Mouse (Mus musculus): ENCODE results near the gene Rad51b.

Gene Rad51b

DNA sequence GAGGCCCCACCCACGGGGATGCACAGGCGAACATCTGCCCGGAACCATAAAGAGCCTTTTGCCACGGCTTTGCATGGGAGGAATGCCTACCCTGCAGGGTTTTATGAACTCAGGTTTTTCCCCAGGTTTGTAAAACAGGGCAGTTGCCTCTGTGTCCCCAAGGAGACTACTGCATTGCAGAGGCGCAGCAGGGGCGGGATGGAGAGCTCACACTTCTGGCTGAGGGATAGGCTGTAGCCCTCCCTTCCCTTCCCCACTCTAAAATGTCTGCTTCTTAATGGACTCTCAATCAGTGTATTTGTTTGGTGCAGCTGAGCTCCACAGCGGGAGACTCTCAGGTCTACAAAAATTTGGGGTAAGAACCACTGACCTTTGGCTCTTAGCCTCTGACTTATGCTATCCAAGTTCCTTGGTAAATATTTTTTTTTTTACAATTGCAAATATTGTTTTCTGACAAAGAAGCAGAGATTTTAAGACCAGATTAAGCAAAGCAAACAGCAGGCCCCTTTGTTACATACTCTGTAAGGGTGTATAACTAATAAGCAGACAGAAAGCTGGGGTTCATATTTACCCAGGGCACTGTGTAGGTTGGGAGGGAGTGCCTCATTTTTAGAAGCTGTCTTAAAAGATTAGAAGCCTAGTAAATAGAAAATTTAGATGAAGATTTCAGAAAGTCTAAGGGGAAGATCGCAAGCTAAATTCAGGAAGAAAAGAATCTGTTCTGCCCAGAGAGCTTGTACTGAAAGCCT, 507.9 kb downstream of the Rad51b start:
- DNase-seq (ENCODE audit: low spot score): no peak

DNA sequence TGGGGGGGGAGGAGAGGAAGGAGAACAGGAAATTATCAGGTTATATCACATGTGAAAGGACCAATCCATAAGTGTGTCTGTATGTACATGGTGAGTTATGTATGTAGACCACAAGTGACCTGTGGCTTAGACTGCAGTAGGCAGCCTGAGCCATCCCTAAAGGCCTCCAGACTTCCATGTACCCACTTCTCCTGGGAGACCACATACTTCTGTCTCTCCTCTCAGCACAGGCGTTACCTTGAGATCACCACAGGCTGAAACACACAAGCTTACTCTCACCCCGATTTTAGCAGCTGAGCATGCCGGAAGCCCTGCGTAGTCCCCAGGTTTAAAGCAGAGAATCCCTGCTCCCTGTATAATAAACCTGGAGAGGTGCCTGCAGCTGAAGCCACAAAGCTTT, 509.9 kb downstream of the Rad51b start:
- DNase-seq (ENCODE audit: low spot score): no peak

GRCm38 (mm10) chr12:79807410-79807847, 510.3 kb downstream of the Rad51b start:
- no peak for DNase-seq (ENCODE audit: low spot score)

- no peak for DNase-seq (ENCODE audit: low spot score)
Observed at GRCm38 (mm10) chr12:79807938-79808401, 510.9 kb downstream of the Rad51b start.

DNA sequence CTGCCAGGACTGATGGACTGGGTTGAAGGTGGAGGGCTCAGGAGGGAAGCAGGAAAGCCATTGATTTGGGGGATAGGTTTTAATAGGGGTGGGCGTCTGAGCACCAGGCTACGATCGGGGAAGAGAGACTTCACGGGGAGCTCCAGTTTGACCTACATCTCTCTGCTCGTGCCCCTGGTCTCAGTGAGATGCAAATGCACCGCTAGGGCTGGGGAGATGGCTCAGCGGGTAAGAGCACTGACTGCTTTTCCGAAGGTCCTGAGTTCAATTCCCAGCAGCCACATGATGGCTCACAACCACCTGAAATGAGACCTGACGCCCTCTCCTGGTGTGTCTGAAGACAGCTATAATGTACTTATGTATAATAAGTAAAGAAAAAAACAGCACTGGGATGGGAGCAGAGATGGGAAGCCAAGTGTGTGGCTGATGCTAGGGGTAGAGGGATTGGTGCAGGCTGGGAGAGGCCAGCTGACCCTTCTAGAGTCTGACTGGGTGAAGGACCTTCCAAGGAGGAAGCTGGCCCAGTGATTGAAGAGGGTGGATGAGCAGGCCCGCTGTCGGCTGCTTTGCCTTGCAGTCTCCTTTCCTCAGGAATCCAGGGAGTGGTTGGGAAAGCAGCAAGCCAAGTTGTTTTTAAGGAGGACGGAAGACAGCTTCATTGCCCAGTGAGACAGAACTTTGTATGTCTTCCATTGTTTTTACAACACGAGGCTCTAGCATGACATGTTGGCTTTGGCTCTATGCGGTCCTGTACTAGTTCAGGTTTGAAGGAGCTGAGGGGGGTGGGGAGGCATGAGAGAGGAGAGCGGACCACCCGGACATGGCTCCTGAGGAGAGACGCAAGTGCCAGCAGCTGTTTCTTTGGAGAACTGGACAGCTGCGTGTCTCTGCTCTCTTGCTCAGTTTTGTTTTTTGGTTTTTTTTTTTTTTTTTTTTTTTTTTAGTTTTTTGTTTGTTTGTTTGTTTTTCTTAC, 511.6 kb downstream of the Rad51b start:
- no peak for DNase-seq (ENCODE audit: low spot score)

DNA sequence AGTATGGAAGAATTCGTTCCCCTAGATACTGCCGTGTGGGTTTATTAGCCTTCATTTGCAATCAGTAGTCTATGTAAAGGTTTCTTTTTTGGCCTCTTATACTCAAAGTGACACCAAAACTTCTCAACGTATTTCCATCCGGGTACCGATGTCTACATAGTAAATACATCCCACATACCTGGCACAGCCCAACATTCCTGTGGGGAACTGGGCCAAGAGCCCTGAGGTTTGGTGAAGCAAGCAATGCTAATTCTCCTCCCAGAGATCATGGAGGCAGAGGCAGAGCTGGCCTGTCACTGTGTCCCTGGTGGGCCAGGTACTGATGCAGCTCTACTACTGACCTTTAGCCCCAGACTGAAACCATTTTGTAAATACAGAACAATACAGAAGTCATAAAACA, 512.4 kb downstream of the Rad51b start:
- DNase-seq (ENCODE audit: low spot score): no peak

GRCm38 (mm10) chr12:79812422-79812821, 515.3 kb downstream of the Rad51b start:
- no peak for DNase-seq (ENCODE audit: low spot score)

DNA sequence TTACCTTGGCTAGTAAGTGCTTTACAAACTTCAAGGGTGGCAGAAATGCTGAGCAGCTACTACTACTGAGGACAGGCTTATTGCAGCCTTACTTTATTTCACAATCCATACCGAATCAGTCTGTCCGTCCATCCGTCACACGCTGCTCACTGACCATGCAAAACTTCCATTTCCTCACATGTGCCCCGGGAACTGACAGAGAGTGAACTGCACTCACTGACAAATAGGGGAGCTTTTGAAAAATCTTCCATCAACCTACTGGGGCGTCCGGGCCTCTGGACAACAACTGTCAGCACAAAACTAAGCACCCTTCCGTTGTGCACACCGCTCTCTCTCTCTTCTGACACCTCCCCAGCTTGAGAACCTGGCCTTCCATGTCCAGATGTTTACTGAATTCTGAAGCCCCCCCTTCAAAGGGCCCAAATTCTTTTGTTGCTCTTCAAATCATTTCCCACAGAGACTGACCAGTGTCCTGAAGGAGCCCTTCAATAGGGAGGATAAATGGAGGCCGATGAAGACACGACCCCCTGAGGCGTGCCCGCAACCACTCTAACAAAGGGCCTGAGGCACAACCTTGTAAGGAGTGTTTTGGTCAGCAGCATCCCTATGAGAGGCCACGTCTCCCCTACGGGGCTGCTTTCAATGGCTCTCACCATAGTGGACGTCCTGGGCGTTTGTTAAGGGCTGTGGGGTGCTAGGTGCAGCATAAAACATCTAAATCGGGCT, 515.9 kb downstream of the Rad51b start:
- no peak for DNase-seq (ENCODE audit: low spot score)

DNA sequence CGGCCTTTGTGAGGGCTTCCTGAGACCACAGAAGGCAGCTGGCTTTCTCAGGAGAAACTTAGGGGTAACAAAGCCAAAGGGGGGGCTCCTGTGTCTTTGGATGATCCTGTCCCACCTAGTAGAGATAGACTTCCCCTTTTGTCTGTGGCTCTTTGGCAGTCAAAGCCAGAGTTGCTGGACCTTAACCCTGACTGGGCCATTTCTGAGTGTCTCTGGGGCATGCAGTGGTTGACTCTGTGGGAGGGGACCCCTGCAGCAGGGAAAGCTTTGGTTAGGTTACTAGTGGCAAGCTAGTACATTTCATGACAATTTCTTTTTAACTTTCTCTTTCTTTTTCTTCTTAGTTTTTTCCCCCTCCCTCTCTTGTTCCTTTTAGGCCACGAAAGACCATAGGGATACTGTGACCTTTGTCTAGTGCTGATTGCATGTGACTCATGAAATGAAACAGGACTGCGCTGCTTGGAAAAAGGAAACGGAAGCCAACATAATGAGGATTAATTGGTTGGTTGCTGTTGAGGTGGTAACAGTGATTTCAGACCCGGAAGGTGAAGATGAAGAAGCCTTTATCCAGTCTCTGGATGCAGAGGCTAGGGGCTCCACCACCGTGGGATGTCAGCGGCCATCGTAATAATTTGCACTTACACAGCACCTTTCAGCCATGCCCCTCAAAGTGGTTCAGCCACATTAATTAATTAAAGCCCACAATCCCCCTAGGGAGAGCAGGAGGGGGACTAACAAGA, 516.7 kb downstream of the Rad51b start:
- DNase-seq (ENCODE audit: low spot score): no peak

- no peak for DNase-seq (ENCODE audit: low spot score)
Observed at GRCm38 (mm10) chr12:79814312-79815091, 517.4 kb downstream of the Rad51b start.

DNA sequence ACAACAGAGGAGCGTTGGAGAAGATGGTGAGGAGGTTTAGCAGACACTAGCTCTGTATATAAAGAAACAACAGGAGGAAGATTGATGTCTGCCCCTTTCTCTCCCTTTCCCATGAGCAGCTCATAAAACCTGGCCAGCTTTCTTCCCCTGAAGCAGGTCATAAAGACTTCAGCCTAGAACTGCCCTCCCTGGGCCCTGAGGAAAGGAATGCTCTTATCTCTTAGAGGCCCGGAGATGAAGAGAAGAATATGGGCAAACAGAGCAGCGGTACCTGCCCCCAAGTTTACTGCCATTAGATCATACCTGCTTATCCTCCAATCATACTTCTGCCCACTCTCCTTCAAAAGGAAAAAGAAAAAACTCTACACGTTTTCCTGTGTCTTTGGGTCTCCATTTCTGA, 519.2 kb downstream of the Rad51b start:
- DNase-seq (ENCODE audit: low spot score): no peak

DNA sequence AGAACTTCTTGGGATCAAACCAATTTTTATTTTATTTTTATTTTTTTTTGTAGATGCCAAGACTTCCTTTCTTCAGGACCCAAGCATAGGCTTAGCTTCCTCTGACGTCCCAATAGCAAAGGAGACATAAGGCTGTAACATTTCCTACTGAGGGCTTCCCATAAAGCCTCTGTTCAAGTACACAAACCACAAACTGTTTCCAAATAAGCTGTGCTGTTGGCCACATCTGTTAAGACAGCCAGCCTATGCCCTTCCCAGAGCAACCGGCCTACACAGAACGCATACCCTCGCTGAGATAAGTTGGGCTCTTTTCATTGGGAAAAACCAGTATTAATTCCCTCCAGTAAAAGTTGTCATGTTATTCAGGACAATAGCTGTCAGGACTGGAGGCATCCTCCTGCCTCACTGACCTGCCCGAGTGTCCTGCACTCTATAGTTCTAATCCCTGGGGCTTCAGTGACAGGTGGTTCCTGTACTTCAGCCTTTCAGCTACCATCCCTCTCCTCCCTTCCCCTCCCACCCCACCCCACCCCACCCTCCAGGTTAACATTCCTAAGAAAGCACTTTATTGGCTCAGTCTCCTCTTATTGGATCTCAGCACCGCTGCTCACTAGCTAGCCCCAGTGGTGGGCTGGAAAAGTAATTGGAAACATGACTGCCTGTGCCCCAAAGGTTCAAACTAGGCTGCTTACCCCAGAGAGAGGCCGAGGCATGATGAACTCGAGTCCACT, 523.3 kb downstream of the Rad51b start:
- DNase-seq (ENCODE audit: low spot score): no peak

- DNase-seq (ENCODE audit: low spot score): no peak
Observed at GRCm38 (mm10) chr12:79821901-79822300, 524.8 kb downstream of the Rad51b start.

DNA sequence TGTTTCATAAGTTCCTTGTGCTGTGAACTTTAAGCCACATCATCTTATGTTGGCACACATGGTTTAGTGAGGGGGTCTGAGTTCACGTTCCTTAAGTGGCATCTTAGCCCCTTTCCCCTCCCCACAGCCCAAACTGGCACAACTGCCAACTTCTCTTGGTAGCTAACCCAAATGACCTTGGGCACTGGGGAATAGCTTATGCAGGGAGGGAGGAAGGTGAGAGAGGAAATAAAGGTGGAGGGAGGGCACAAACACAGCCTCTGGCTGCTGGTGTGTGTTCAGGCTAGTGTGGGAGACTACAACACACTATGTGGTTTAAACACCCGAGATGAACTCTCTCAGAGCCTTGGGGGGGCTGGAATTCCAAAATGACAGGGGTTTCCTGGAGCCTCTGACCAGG, 525.3 kb downstream of the Rad51b start:
- no peak for DNase-seq (ENCODE audit: low spot score)

GRCm38 (mm10) chr12:79825922-79826321, 528.8 kb downstream of the Rad51b start:
- no peak for DNase-seq (ENCODE audit: low spot score)

DNA sequence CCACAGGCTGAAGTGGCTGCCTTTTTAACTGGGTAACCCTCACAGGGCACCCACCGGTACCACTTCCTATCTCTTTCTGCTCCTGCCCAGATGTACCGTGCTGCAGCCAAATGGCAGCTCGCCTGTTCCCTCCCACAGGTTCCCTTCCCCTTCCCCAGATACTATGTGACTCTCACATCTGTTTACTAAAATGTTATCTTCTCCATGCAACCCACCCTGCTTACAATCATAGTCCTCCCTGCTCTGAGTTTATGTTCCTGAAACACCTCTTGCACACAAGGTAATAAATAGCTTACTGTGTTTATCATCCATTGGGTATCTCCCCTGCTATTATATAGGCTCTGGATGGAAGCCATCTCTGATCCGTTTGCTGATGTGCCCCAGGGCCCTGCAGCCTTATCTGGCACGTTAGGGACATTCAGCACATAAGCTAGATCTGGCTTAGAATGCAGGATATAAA, 530.2 kb downstream of the Rad51b start:
- no peak for DNase-seq (ENCODE audit: low spot score)

DNA sequence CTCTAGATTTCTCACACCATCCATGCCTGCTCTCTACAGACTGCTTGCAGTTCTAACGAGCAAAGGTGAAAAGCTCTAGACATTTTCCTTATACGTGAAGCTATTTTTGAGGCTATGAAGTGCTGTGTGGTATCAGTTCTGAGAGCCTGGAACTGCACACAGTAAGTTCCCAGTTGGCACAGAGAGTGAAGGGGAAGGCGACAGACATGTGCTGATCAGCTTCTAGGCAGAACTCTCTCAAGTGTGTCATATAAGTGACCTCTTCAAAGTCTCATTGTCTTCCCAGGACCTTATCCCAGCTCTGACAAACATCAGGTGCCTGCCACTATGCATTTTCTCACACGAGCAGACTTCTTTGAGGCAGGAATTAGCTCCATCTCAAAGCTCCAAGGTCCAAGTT, 530.7 kb downstream of the Rad51b start:
- DNase-seq (ENCODE audit: low spot score): no peak

GRCm38 (mm10) chr12:79830686-79831085, 533.6 kb downstream of the Rad51b start:
- no peak for DNase-seq (ENCODE audit: low spot score)

GRCm38 (mm10) chr12:79832611-79833010, 535.5 kb downstream of the Rad51b start:
- DNase-seq (ENCODE audit: low spot score): no peak

DNA sequence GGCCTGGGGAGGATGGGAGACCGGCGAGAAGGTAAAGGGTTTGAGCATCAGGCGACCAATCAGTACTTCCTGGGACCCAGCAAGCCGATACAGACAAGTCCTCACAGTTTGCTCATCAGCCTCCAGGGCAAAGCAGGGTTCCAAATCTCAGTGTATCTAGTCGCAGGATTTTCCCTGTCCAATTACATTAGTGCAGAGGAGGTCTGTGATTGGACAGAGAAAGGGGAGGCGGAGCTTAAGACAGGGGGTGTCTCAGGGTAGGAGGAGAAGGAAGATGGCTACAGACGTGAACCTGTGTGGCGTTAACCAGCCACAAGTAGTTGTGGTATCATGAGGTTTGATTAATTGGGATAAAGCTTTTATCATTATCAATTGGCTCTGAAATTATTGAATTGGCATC, 538.4 kb downstream of the Rad51b start:
- no peak for DNase-seq (ENCODE audit: low spot score)

Measured in urinary bladder, postnatal 25 days (tissue).